Mouse (Mus musculus): ENCODE measurements around the gene Pik3r1.

The Pik3r1 gene

DNA sequence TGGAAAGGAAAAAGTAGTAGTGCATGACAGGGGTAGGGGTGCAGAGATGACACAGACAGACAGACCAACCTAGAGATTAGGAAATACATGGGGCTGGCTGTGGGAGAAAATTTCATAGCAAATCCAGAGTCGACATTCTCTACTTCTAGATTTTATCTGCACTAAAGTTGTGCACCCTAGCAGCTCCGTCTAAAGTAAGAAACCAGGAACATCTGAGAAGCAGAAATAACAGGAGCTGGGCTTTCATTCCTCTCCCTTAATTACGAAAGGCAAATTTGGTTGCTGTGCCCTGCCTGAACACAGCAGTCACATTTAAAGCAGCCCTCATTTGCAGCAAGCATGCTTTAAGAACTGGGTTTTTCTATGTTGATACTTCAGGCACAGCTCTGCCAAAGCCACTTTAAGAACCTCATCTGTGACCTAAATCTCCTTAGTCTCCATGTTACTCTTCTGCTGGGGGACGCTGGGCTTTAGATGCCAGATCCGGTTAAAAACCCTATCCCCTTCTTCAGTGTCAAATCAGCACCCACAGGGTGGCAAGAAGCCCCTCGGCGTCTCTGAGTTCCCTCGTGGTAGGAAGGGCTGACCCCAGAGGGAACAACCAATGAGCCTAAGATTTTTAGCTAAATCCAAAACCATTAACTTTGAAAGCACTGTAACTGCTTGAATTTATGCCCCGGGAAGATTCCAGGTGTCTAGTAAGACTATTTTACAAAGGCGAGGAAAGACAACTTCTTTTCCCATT is 76.9 kb downstream of the Pik3r1 start:
- in situ Hi-C loops (cut with MboI, MseI) = loop anchor here (10.0 kb wide), 1 partner anchor 146 kb away; no protein-coding TSS in a partner anchor

DNA sequence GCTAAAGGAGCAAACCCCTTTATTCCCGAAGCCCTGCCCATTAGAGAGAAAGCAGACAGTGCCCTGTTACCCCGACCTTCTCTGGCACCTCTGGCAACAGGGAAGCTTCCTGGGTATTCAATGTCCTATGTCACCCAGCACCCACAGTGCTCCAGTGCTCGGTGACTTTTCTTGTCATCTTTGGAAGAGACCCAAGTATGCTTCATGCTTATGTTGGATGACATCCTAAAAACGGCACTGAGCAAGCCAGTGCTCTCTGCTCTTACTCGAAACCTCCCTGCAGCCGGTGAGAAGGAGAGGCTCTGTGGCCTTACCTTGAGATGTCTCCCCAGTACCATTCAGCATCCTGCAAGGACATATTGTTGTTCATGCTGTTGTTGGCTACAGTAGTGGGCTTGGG is 77.8 kb downstream of the Pik3r1 start:
- in situ Hi-C loops (cut with MboI, MseI) = loop anchor here (10.0 kb wide), 1 partner anchor 145 kb away; no protein-coding TSS in a partner anchor

DNA sequence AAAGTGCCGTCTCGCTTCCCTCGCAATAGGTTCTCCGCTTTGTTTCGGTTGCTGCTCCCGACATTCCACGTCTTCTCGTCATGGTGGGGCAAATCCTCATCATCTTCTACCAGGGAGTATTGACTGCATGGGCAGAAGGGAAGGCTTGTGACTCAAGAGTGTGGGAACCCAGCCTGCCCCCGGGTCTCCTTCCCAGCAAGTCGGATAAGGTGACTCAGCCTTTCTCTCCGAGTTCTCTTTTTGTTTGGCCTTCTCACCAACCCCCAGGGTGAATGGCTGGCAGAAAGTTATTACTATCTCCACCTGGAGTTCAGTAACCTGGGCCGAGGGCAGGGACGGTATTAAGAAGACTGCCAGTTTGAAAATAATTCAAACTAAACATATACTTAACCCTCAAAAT is 81.8 kb downstream of the Pik3r1 start:
- in situ Hi-C loops (cut with MboI, MseI) = no loop called here

DNA sequence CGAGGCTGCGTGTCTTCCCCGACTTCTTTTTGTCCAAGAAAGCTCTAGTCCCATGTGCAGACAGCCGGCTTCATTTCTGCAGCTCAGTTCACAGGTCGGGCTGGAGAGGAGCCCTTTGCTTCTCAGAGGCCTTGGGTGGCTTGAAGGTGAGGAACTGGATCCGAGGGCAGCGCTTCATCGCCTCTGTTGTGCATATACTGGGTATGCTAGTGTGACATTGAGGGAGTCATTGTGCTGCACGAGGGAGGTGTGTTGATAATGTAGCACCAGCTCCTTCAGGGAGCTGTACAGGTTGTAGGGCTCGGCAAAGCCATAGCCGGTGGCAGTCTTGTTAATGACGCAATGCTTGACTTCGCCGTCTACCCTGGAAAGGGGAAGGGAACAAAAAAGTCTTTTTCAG is 83.3 kb downstream of the Pik3r1 start:
- in situ Hi-C loops (cut with MboI, MseI) = no loop called here

DNA sequence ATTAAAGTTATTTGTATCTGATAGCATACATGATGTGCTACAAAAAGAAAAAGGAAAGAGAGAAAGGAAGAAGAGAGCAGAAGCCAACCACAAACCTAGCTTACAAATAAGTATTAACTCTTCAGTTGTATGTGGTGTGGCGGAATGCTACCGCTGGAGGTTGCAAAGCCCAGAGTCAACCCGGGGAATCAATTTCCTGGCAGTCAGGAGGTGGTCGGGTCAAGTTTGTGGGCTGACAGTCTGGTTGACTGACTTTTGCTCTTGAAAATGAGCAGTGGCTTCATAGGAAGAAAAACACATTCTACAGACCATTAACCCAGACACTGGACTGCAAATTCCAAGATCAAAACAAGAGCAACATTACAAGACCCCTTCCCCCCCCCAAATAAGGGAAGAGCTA is 85.6 kb downstream of the Pik3r1 start:
- in situ Hi-C loops (cut with MboI, MseI) = no loop called here

DNA sequence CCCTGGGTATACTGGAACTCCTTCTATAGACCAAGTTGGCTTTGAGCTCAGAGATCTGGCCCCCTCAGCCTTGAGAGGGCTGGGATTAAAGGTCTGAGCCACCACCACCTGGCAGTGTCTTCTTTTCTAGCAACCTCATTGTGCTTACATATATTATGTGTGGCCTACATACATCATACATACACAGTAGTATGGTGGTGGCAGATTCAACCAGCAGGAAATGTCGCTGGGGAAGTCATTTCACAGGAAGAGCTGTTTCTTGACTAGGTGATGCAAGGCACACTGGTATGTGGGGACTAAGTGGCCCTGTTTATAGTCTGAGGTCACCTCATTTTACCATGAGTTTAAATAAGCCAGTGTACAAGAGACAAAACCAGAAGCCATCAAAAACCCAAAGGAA is 87.9 kb downstream of the Pik3r1 start:
- in situ Hi-C loops (cut with MboI, MseI) = no loop called here

DNA sequence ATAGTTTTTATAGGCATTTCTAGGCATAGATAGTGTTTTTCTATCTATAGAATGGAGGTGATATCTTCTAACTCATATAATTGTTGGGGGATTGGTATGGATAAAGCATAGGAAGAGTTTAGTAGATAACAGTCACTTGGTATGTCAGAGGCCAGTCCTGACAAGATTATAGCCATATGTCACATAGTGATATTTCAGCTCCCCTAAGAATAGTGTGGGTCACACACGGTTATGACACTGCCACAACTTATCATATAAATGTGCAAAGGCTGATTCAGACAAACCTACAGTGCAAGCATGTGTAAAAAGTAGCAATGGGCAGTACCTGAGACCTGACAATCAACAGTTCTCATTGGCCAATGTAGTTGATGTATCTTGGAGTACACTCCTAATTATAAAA is 89.0 kb downstream of the Pik3r1 start:
- in situ Hi-C loops (cut with MboI, MseI) = loop anchor here (5.0 kb wide), 1 partner anchor 167 kb away; no protein-coding TSS in a partner anchor

DNA sequence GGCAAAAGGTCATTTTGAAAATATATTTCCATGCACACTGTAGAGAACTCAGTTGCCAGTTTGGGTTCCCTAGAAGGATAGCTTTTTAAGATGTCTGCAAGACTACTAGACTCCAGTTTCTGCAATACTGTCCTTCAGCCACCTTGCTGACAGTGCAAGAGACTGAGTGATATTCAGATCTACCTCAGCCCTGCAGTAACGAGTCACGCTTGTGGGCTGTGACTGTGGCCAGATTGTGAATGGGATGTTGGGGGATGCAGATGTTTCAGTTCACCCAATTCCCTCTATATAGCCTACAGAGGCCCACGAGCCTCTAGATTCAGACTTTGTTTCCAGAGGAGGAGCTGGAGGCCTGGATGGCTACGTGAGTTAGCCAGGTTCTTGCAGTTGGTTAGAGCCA is 90.0 kb downstream of the Pik3r1 start:
- in situ Hi-C loops (cut with MboI, MseI) = loop anchor here (5.0 kb wide), 1 partner anchor 166 kb away; no protein-coding TSS in a partner anchor

DNA sequence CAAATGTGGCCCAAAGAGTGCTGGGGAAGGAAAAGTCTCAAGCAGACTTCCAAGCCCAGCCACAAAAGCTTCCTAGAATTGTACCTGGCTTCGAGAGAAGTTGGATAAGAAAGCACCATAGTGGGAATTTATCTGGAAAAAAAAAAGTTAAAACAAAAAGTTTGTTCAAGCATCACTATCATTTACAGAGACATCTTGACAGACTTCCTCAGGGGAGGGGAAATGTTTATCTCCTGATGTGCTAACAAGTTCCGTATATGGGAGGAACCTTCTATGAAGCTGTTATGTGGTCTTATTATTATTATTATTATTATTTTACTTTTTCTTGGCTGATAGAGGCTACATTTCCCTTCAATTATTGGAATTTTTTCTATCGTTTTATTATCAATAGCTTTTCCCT is 94.1 kb downstream of the Pik3r1 start:
- in situ Hi-C loops (cut with MboI, MseI) = no loop called here

DNA sequence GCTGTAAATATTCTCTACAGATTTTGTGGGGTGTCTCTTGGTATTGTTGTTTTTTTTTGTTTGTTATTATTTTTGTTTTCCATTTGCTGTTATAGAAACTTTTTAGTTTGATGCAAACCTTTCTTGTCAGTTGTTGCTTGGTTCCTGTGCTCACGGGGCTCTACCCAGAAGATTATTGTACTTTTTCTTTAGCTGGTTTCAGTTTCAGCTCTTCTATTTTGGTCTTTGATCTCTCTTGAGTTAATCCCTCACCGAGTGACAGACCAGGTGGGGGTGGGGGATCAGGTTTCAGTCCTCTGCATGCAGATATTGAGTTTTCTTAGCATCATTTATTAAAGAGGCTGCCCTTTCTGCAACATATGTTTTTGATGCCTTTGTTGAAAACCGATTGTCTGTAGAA is 99.2 kb downstream of the Pik3r1 start:
- in situ Hi-C loops (cut with MboI, MseI) = no loop called here

DNA sequence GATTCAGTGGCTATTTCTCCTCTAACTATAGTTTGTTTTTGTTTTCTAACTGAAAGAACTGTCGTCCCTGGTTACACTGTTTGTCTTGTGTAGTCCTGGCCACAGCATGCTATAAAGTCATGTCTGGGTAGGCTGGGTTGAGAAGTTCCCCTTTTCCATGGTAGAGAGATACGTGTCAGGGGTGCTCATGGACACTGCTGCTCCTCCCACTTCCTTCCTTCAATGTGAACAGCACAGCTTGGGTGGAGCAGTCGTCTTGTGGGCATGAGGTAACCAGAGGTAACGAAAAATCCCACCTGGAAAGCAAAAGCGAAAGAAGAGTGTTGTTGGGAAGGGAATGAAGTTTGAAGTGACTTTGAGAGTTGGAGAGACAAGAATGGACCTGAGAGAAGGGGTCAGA is 104.0 kb downstream of the Pik3r1 start:
- in situ Hi-C loops (cut with MboI, MseI) = no loop called here

DNA sequence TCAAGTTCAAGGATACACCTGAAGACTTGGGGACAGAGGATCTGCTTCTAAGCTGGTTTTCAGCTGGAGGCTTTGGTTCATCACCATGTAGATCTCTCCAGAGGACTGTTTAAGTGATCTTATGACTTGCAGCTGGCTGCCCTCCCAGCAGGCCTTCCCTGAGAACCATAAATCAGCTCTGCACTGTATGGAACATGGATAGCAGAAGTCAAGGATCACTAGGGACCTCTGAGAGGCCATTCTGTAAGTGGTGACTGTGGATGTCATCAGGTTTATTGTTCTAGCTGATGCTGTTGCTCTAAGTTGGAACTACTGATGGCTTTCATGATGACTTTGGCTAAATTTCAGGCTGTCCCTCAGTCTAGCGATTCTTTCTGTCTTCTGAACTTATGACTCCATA is 105.1 kb downstream of the Pik3r1 start:
- in situ Hi-C loops (cut with MboI, MseI) = no loop called here

DNA sequence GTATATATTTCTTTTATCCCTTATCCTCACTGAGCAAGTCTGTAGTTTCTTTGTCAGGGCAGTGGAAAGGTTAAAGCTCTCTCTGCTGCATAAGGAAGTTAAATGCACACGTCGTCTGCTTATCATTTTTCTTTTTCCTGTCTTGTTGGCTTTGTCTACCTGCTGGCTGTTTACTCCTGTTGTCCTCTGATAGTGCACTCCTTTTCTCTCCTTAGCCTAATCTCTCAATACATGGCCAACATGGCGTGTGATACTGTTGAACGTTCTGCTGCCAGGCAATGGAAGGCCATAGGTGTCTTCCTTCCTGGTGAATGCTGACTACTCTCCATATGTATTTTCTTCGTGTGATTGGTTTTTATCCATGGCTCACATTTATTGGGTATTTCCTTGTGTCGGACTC is 106.5 kb downstream of the Pik3r1 start:
- in situ Hi-C loops (cut with MboI, MseI) = no loop called here

DNA sequence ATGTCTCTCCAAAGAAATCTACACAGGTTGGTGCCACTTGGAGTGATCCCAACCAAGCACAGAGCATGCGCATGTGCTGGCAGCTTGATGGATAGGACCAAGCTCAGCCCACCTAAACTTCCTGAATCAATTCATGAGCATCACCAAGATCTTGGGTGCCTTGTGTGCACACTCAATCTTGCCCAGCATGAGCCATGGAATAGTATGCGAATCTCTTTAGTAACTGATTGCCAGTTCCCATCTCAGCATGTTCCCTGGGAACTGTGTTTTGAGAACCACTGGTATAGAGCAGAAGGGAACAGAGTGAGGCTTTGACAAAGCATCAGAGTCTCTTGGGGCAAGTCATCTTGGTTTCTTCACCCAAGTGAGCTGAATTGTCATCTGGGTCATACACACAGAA is 107.8 kb downstream of the Pik3r1 start:
- in situ Hi-C loops (cut with MboI, MseI) = no loop called here

DNA sequence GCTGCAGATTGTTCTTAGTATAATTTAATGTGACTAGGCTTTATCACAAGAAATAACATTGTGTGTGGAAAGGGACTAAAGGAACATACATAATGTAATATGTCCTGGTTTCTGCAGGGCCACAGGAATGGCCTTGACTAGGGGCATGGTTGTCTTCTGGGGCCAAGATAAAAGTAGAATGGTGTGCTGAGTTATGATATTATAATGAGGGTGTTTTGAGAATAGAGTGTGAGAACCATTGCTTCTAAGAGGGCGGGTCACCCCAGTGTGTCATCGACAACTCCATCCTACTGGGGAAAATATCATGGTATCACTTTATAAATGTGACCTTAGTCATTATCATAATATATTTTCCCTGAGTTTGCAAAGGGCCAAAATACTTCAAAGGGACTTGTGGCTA is 115.9 kb downstream of the Pik3r1 start:
- in situ Hi-C loops (cut with MboI, MseI) = no loop called here

DNA sequence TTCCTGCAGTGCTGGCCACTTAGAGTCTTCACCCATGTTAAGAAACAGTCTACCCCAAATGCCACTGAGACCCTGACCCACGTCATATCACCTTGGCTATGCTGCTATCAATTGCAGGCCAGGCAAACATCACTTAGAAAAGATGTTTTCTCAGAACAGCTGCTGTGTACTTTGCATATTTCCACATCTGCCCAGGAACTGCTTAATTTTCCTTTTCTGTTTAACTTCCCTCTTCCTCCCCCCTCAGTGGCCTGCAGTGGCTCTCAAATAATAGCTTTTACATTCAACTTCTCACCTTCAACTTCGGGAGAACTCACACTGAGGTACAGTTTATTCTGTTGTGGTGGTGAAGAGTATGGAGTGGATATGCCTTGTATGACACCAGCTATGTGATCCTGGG is 126.4 kb downstream of the Pik3r1 start:
- in situ Hi-C loops (cut with MboI, MseI) = no loop called here

DNA sequence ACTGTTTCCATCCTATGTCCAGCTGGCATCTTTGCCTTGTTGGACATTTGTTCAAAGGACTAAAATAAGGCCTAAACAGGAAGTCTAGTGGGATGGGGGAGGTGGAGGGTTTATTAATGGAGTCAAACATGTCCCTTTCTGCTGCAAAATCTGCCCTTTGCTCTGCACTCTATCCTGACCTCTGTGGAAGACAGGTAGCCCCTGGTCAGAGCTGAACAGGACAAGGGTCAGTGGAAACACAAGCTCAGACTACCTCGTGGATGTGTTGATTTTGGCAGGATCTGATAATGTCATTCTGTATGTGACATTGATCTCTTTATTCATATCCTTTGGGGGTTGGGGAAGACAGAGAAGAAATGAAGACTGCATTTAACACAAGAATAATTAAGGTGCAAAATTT is 132.2 kb downstream of the Pik3r1 start:
- in situ Hi-C loops (cut with MboI, MseI) = no loop called here

DNA sequence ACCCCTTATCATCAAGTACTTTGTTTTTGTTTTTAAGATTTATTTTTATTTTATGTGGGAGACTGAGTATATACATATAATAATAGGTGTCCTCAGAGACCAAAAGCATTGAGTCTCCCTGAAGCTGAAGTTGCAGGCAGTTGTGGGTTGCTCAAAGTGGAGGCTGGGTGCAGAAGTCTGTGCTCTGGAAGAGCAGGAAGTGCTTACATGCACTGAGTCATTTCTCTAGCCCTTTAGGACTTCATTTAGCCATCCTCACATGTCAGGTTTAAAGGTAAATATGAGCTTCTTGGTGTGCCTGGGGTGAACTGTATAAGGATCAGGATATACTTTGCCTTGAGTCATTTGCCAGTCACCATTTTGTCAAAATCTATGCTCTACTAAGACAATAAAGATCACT is 133.6 kb downstream of the Pik3r1 start:
- in situ Hi-C loops (cut with MboI, MseI) = no loop called here

DNA sequence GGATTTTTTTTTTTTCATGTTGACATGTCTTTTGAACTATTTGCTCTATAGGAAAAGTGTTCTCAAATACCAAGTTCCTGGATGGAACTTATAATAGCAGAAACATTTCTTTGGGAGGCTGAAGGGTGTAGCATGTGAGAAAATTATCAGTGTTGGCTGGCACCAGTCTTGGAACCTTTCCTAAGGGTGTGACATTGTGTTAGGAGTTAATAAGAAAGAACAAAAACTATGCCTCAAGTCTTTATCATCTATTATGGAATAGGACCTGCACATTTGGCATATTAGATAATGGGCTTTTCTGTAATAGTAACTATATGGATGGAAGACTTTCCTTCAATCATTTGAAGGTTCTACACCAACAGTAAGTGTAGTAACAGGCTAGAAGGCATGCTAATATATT is 134.4 kb downstream of the Pik3r1 start:
- in situ Hi-C loops (cut with MboI, MseI) = no loop called here

DNA sequence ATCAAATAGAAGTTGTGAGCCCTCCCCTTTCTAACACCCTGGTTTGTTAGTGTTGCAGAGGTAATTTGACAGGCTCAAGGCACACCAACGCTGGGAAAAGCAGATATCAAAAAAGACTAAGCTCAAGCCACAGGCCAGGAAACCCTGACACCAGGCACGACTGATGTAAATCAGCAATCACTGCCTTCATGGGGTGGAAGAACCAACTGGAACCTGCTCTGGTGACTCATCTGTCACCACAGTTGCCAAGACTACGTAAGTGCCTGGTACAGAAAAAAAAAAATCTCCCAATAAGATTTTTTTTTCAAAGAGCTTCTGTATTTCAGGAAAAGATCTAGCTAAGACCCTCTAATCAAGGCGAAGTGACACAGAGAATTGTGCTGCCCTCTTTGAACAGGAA is 135.2 kb downstream of the Pik3r1 start:
- in situ Hi-C loops (cut with MboI, MseI) = no loop called here

DNA sequence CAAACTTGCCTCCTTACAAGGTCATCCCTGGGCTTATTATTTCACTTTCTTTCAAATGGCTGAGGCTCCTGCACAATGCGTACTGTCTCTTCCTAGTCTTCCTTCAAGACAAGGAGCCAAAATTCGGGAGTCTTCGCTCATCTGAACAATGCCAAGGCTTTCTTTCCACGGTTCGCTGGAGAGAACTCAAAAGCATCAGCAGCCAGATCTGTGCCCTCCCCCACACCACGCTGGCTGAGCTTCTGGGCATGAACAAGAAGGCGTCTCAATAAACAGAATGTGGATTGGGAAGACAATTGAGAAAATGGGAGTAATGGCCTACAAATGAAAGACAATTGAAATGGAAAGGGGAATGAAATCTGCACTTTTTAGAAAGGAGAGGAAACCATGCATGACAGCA is 136.5 kb downstream of the Pik3r1 start:
- in situ Hi-C loops (cut with MboI, MseI) = no loop called here
